Mouse (Mus musculus): Measurements from ENCODE around the gene Crebrf.

- no peak for TF ChIP-seq CTCF (conservative IDR thresholded peaks at IDR 0.05 in 1 of 2, IDR thresholded peaks at IDR 0.05 in 1 of 2; ENCODE audit: low read depth in 2 of 2, low read length in 2 of 2)
- TF ChIP-seq ZNF384 (IDR thresholded peaks at IDR 0.05; ENCODE audit: low read depth, low read length), result no peak
- TF ChIP-seq USF1 (IDR thresholded peaks at IDR 0.05; ENCODE audit: low read depth, low read length), result no peak
- TF ChIP-seq JUND (conservative IDR thresholded peaks at IDR 0.05; ENCODE audit: low read depth, low read length), result no peak
- no peak for TF ChIP-seq MAX (IDR thresholded peaks at IDR 0.05; ENCODE audit: low read length)
- TF ChIP-seq CHD1 (IDR thresholded peaks at IDR 0.05; ENCODE audit: low read depth, low read length), result no peak
- no peak for TF ChIP-seq POLR2A (IDR thresholded peaks at IDR 0.05; ENCODE audit: low read depth, low read length)
- no peak for TF ChIP-seq HCFC1 (IDR thresholded peaks at IDR 0.05; ENCODE audit: low read depth, low read length)
- TF ChIP-seq RCOR1 (conservative IDR thresholded peaks at IDR 0.05; ENCODE audit: low read depth, low read length), result no peak
- no peak for TF ChIP-seq SIN3A (IDR thresholded peaks at IDR 0.05; ENCODE audit: low read length)
- TF ChIP-seq RAD21 (IDR thresholded peaks at IDR 0.05; ENCODE audit: low read depth, low read length), result no peak
- TF ChIP-seq MAZ (IDR thresholded peaks at IDR 0.05; ENCODE audit: low read depth, low read length), result no peak
- TF ChIP-seq EP300 (IDR thresholded peaks at IDR 0.05; ENCODE audit: low read length), result no peak
Observed at GRCm38 (mm10) chr17:26710049-26710448, 5.4 kb upstream of the Crebrf start.

All from CH12.LX (cell line).